Mouse (Mus musculus) embryonic facial prominence, embryonic 11.5 days (tissue): Measurements from ENCODE around the gene Preb. TPM values are rescaled to one million over a fixed set of nuclear protein-coding genes. Genes with fewer than 3 reads are reported as not detected.
A peak's percentile ranks its signal among the peaks of the same experiment; 100 is the strongest.

Source experiments
- ATAC-seq: fragments of 200-750 bp; cut with Nextera tagmentation; replicated peaks from 2 replicates; pipeline ENCODE4 v1.8.0; 2017; ENCODE audit warnings: low read depth; ENCODE audit not compliant: insufficient number of reproducible peaks, low FRiP score, low TSS enrichment
- DNase-seq: peaks from one replicate; pipeline ENCODE4 v3.0.0-alpha.2; 2015; ENCODE audit warnings: low spot score
- H3K27ac ChIP-seq: fragments of 300-500 bp; sonication (generic); replicated peaks from 2 replicates; pipeline ENCODE4 v1.5.1; 2014; ENCODE audit warnings: mild to moderate bottlenecking, low read depth, low read length, control low read depth
- H3K27me3 ChIP-seq: fragments of 300-500 bp; sonication (generic); 2 replicates; pipeline ENCODE4 v1.6.1; 2014; ENCODE audit warnings: mild to moderate bottlenecking, low read length, moderate library complexity, mixed read lengths; ENCODE audit not compliant: control insufficient read depth, insufficient read depth
- H3K36me3 ChIP-seq: fragments of 300-500 bp; sonication (generic); replicated peaks from 2 replicates; pipeline ENCODE4 v1.6.1; 2014; ENCODE audit warnings: low read depth, mild to moderate bottlenecking, low read length, moderate library complexity, mixed read lengths; ENCODE audit not compliant: control insufficient read depth, insufficient read depth
- H3K4me1 ChIP-seq: fragments of 300-500 bp; sonication (generic); 2 replicates; pipeline ENCODE4 v1.6.1; 2014; ENCODE audit warnings: low read length, mixed read lengths; ENCODE audit not compliant: control insufficient read depth, insufficient read depth
- H3K4me2 ChIP-seq: fragments of 300-500 bp; sonication (generic); 2 replicates; pipeline ENCODE4 v1.6.1; 2014; ENCODE audit warnings: low read depth, mild to moderate bottlenecking, control low read depth, low read length, moderate library complexity
- H3K4me3 ChIP-seq: fragments of 300-500 bp; sonication (generic); 2 replicates; pipeline ENCODE4 v1.5.1; 2014; ENCODE audit warnings: low read depth, low read length, control low read depth
- H3K9ac ChIP-seq: fragments of 300-500 bp; sonication (generic); replicated peaks from 2 replicates; pipeline ENCODE4 v1.6.1; 2014; ENCODE audit warnings: mild to moderate bottlenecking, control low read depth, low read length
- H3K9me3 ChIP-seq: fragments of 300-500 bp; sonication (generic); replicated peaks from 2 replicates; pipeline ENCODE4 v1.6.1; 2016; ENCODE audit warnings: mild to moderate bottlenecking, low read length, inconsistent platforms, mixed read lengths; ENCODE audit not compliant: control insufficient read depth
- WGBS: fragments of 180-500 bp; shearing (Covaris S2); extraction: QIAGEN DNeasy Blood & Tissue Kit; methylation state at CpG from one replicate; pipeline ENCODE4 v1.1.7; 2014; 5-methylcytosine and 5-hydroxymethylcytosine counted together
- polyA plus RNA-seq: library from polyadenylated mRNA; unstranded; fragments of >200 nt; fragmentation: Nextera tagmentation; extraction: Ambion mirVana; gene quantifications from 2 replicates; pipeline ENCODE4 v1.2.1, GENCODE M21; 2014

Gene Preb
- polyA plus RNA-seq, 1 experiment from 2014 or later, result 88.2 TPM

- Histone ChIP-seq H3K4me2 (no peak overlapping the region), H3K27me3 (no peaks in the 10 kb centered on the region; the same call in 1 of the 2 replicates), H3K27ac (no peak overlapping the region), H3K4me3 (no peak overlapping the region), H3K9me3 (no peaks in the 10 kb centered on the region), H3K36me3 (peaks cover 7% of the 10 kb centered on the region), H3K9ac (no peak overlapping the region), H3K4me1 (no peaks in the 10 kb centered on the region)
- no peak for ATAC-seq
- 86% methylated on average over 6 of the region's 6 CpGs for WGBS
- no peak for DNase-seq
These were observed 8.5 kb downstream of the Preb start for GRCm38 (mm10) chr5:30951706-30952105.

GRCm38 (mm10) chr5:30950922-30951321 is 9.2 kb downstream of the Preb start:
- DNase-seq, result no peak

GRCm38 (mm10) chr5:30950451-30950850 is 9.7 kb downstream of the Preb start:
- H3K27me3 ChIP-seq, result peaks cover under 1% of the 10 kb centered on the region
- DNase-seq (no peak), ATAC-seq (peak; percentile 12; the same call in 1 of the 2 replicates)
- no peaks in the 10 kb centered on the region for H3K4me1 ChIP-seq
- peak overlapping the region; percentile 74 for H3K4me2 ChIP-seq
- peaks cover 7% of the 10 kb centered on the region for H3K36me3 ChIP-seq
- H3K9me3 ChIP-seq, result no peaks in the 10 kb centered on the region
- H3K27ac ChIP-seq, result no peak overlapping the region
- H3K4me3 ChIP-seq, result peak overlapping the region; percentile 35
- WGBS, result 72% methylated on average over 4 of the region's 4 CpGs
- H3K9ac ChIP-seq, result no peak overlapping the region

More at GRCm38 (mm10) chr5:30950922-30951321, 9.2 kb downstream of the Preb start:
- Histone ChIP-seq H3K9ac (no peak overlapping the region), H3K36me3 (peaks cover 7% of the 10 kb centered on the region), H3K27ac (no peak overlapping the region), H3K27me3 (no peaks in the 10 kb centered on the region; the same call in 1 of the 2 replicates), H3K9me3 (no peaks in the 10 kb centered on the region), H3K4me2 (no peak overlapping the region), H3K4me1 (no peaks in the 10 kb centered on the region), H3K4me3 (no peak overlapping the region)
- WGBS, result 87% methylated on average over 2 of the region's 2 CpGs
- ATAC-seq, result no peak

GRCm38 (mm10) chr5:30949654-30950326 is 10.4 kb downstream of the Preb start:
- H3K36me3 ChIP-seq, result peaks cover 7% of the 10 kb centered on the region
- H3K4me1 ChIP-seq, result no peaks in the 10 kb centered on the region
- peak overlapping the region; percentile 35 for H3K4me3 ChIP-seq
- peak overlapping the region; percentile 74 for H3K4me2 ChIP-seq
- peak overlapping the region; percentile 16; the same call in 1 of the 2 replicates for H3K27ac ChIP-seq
- DNase-seq (peak; percentile 94), ATAC-seq (peak; percentile 90)
- WGBS, result 0% methylated on average over 31 of the region's 31 CpGs
- no peaks in the 10 kb centered on the region for H3K9me3 ChIP-seq
- peaks cover 3% of the 10 kb centered on the region for H3K27me3 ChIP-seq
- peak overlapping the region; percentile 46 for H3K9ac ChIP-seq

- H3K27ac ChIP-seq, result no peak overlapping the region
- no peak for DNase-seq
- H3K4me1 ChIP-seq, result no peaks in the 10 kb centered on the region
- 0 out of 2 replicates have a peak, but pooled peaks cover 3% of the 10 kb centered on the region for H3K36me3 ChIP-seq
- H3K4me2 ChIP-seq, result no peak overlapping the region
- peaks cover 3% of the 10 kb centered on the region for H3K27me3 ChIP-seq
- no peak for ATAC-seq
- no peak overlapping the region for H3K4me3 ChIP-seq
- H3K9me3 ChIP-seq, result no peaks in the 10 kb centered on the region
- H3K9ac ChIP-seq, result peak overlapping the region; percentile 19; the same call in 1 of the 2 replicates
- WGBS, result 63% methylated on average over 5 of the region's 5 CpGs
These were observed 11.5 kb downstream of the Preb start for GRCm38 (mm10) chr5:30948620-30949019.

GRCm38 (mm10) chr5:30944956-30945781 is 15.0 kb downstream of the Preb start, which contains the start of gene Cgref1:
TSS of gene Cgref1 (minus strand) at chr5:30945591.
- no peaks in the 10 kb centered on the region for H3K4me1 ChIP-seq
- H3K36me3 ChIP-seq, result no peaks in the 10 kb centered on the region
- H3K4me2 ChIP-seq, result peak within 1 kb of the TSS; percentile 96
- DNase-seq (peak; percentile 51), ATAC-seq (peak; percentile 54; the same call in 1 of the 2 replicates)
- H3K27ac ChIP-seq, result no peak within 1 kb of the TSS
- H3K27me3 ChIP-seq, result peaks cover 3% of the 10 kb centered on the region
- 5% methylated on average over 44 of the region's 44 CpGs for WGBS
- H3K9me3 ChIP-seq, result no peaks in the 10 kb centered on the region
- H3K4me3 ChIP-seq, result peak within 1 kb of the TSS; percentile 38
- peak within 1 kb of the TSS; percentile 67 for H3K9ac ChIP-seq

GRCm38 (mm10) chr5:30944344-30944743 is 15.8 kb downstream of the Preb start:
- Histone ChIP-seq H3K4me3 (no peak overlapping the region), H3K27ac (no peak overlapping the region), H3K4me1 (no peaks in the 10 kb centered on the region), H3K4me2 (no peak overlapping the region; the same call in 1 of the 2 replicates), H3K36me3 (no peaks in the 10 kb centered on the region), H3K9ac (no peak overlapping the region), H3K27me3 (peaks cover 3% of the 10 kb centered on the region), H3K9me3 (no peaks in the 10 kb centered on the region)
- ATAC-seq (no peak), DNase-seq (no peak)
- WGBS, result 89% methylated on average over 6 of the region's 6 CpGs
